Mouse (Mus musculus) heart, adult 8-10 months (tissue): ENCODE measurements around the gene Fpr2. TPM values are rescaled to one million over a fixed set of nuclear protein-coding genes. Genes with fewer than 3 reads are reported as not detected.
A peak's percentile ranks its signal among the peaks of the same experiment; 100 is the strongest.
"Not testable (repeated sequence)": the region's sequence is repeated elsewhere in the genome, so short reads cannot be mapped to it uniquely, and the experiment has no call there.

Experiments used
- DNase-seq: peaks from one replicate; pipeline ENCODE4 v3.0.0; 2022; ENCODE audit warnings: low spot score
- total RNA-seq, 4 experiments: library from RNA; stranded (reverse); gene quantifications; 2 replicates each; pipeline ENCODE4 v1.2.4; 2022

Gene Fpr2
- total RNA-seq, result under 1 TPM in 2 of 4 experiments, not detected in 2; 0.32 to 0.38 TPM

DNA sequence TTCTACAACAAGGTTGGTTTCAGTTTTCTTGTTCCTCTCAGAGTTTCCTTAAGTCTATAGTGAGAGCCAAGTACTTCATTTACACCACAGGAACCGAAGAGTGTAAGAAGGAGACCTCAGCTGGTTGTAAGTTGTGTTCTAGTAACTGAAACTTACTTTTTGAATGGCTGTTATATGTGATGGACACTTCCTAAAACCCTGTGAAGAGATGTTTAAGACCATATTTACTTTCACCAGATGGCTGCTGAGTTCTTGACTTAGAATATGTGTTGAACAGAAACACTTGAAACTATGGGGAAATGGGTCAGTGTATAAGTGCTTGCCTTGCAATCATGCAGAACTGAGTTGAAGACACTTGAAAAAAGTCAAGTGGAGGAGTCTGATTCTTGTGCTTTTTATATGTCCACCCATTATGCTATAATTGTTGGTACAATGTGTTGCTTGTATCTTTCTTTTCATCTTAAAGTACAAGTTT, at the start of gene Fpr2, which contains the start of gene Fpr3:
TSS of gene Fpr2 (plus strand) at position 51 of the 475 bp plus-strand sequence.
TSS of gene Fpr3 (plus strand) at position 79 of the 475 bp plus-strand sequence.
- DNase-seq, result no peak

DNA sequence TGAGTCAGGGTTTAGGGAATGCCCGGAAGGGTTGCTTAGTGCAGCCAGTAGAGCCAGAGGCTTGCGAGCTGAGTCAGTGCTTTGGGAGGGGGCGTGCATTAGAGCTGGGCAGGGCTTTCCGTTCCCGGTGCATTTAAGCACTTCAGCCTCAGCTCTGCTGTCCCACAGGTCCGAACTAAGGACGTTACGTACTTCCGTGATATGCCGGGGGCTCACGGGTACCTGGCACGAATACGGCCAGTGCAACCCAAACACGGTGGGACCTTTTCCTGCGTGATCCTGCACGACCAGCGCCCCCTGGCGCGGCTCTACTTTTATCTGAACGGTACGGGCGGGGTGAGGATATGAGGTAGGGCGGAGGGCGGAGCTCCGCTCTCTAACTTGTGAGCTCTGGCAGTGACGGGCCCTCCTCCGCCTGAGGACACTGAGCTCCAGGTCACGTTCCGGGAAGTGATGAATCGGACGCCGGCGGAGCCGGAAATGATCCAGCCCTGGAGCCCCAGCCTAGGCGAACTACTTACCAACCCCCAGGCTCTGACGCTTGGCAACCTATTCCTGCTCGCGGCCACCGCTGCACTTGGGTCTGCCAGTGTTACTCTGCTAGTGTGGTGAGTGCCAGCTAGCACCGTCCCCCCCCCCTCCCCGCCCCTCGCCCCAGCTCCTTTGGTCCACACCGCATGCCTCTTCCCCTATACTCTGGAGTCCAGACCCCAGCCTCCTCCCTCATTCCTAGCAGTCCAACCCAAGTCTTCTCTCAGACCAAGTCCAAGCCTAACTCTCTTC, 49.5 kb upstream of the Fpr2 start:
- peak; percentile 99 for DNase-seq

DNA sequence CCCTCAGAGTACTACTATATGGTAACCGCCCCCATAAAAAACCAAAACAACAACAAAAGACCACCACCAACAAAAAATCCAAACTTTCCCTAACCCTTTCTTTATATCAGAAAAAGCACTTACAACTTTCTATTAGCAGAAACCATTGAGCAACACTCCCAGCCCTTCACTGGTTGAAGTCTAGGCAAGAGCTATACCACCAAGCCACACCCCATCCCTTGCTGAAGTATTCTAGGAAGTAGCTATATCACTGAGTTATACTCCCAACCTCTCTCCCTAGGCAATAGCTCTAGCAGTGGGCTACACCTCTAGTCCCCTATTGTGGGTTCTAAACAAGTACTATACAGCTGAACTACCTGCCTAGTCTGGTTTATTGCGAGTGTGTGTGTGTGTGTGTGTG, 48.3 kb upstream of the Fpr2 start:
- DNase-seq, result no peak

DNA sequence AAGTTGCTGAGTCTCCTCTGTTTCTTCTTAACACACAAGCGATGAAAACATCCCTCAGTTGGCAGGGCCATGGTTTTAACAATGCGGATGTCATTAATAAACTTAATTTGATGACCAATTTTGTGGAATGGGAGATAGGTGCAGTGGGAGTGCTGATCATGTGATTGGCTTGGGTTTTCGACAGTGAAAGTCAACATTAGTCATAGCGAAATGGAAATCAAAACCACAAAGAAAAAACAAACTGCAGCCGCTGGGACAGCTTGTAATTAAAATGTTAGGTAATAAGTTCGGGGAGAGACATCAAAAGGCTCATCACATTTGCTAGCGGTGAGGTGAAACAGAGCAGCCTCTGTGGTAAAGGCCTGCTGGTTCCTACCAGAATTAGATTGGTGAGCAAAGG, 46.8 kb upstream of the Fpr2 start:
- DNase-seq, result no peak

DNA sequence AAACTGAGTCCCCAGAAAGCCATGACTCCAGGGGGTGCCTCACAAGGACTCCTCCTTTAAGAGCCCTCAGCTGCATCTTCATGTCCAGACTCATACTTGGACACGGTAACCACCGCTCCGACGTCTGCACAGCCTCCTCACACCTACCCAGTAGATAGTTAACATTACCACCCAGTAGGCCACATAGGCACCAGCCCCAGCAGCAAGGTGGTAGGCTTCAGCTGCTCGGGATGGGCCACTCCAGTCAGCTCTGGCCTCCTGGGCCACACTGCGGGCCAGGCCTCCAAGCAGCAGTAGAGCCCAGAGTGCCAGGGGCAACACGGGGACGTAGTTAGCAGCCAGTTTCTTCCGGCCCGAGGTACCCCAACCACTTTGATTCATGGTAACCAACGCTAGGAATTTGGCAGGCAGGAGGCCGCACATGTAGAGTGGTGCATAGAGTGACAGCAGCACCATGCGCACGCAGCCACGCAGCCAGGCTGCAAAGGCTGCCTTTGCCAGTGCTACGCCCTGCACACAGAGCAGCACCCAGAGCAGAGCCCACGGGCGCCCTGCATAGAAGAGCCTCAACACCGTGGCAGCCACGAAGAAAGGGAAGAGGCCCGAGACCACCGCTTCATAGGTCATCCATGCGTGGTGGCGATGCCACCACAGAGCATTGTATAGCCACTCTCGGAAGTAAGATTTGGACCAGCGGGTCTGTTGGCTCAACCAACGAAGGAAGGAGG, 43.9 kb upstream of the Fpr2 start:
- no peak for DNase-seq

DNA sequence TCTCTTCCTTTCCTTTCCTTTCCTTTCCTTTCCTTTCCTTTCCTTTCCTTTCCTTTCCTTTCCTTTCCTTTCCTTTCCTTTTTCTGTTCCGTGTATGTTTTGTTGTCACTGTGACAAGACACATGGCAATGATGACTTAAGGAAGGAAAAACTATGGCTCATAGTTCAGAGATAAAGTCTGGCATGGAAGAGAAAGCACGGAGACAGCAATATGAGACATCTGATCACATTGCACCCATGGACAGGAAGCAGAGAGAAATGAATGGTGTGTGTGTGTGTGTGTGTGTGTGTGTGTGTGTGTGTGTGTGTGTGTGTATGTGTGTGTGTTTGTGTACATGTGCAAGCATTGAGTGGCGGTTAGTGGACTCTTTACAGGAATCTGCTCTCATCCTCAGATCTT, 43.0 kb upstream of the Fpr2 start:
- not testable (repeated sequence) for DNase-seq

DNA sequence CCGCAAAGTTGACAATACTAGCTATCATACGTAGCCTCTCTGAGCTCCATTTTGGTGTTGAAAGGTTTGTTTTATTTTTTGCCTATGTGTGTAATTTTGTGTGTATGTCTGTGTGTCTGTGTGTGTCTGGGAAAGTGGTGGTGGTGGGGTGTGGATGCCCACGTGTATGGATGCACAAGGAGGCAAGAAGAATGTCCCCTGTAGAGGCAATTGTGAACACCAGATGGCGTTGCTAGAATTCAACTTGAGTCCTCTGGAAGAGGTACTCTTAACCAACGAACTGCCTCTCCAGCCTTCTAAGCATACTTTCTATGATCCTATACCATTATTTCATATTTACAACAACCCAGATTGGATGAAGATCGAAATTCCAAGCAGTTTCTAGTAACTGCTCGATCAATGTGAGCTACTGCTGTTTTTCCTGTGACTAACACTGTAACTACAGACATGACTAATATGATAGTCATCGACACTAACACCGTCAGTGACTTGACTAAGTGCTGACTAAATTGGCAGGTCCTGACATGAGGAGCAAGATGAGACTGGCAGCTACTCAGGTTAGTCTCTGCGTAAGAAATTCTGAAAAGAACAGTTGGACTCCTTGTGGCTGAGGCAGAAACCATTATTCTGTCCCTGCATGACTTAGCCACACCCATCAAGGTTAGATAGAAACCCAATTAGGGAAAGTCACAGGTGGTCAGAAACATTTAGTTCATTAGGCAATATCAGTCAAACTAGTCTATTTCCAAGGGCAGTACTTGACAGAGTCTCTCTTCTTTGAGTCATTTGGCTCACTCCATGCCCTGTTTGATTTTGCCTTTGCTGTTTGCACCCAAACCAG, 42.2 kb upstream of the Fpr2 start:
- DNase-seq, result no peak

DNA sequence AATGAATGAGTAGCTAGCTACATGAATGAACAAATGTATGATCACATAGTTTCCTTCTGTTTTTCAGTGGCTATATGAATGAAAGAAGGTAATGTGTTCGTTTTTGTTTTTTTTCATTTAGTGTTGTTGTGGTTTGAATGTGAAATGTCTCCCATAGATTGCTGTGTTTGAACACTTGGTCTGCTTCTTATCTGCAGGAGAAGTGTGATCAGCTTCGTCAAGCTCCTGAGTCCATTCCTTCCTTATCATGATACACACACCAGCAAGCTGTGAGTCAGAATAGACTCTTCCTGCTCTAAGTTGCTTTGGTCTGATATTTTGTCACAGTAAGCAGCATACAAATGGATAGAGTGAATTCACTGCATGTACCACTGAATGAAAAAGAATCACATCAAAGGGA, 38.6 kb upstream of the Fpr2 start:
- no peak for DNase-seq

DNA sequence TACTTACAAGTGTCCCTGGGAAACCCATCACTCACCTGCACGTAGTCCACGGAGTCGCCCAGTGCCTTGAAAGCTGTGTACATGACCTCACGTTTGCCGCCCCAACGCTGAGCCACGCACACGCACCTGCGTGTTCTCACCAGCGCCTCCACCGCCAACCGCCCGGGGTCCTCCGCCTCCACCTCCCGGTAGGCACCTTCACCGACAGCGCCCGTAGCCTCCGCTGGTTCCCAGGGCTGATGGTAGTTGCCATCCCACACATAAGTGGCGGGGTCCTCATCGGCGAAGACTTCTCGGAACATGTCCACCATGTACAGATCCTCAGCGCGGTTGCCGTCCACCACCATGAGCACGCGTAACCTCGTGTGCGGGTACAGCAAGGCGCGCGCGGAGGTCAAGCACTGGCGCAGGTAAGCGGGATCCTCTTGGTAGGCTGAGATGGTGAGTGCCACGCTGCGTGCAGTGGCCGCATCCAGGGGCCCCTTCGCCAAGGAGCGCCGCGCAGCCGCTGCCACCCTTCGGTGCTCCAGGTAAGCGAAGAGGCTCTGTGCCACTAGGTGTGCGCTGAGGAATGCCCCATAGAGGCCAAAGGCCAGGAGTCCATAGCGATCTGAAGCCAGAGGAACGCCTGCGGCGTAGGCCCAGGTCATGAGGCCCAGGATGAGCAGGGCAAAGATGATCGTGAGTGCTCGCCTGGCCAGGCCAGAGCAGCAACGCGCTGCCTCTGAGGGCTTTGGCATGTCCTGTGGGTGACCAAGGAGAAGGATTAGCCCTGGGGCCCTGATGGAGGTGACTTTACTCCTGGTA, 37.5 kb upstream of the Fpr2 start:
- DNase-seq, result no peak

DNA sequence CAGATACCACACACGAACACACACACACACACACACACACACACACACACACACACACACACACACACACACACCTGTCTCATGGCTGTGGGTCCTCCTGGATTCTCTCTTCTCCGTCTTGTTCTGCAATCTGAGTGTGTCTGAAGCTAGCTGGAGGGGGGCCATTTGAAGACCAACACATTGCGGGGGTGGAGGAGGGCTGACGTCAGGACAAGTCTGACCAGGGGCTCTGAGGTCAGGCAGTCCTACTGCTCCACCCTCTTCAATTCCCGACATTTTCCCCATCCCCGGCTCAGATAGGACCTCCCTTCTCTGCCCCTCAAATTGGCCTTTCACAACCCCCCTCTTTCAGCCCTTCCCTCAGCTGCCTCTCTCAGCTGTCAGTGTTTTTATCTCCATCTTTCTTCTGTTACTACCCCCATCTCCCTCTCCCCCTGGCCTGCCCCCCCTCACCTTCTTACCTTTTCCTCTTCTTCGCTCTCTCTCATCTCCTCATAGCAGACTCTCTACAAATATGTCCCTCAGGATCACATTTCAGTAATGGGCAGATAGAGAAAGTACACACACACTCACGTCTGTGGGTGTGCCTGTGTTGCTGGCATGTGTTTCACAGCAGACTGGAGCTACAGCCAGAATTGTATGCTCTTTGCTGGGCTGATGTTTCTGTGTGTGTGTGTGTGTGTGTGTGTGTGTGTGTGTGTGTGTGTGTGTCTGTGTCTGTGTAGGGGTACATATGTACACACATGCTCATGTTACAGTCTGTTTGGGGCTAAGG, 32.4 kb upstream of the Fpr2 start, which contains the start of gene Has1:
TSS of gene Has1 (minus strand) at position 142 of the 775 bp plus-strand sequence.
- no peak for DNase-seq

DNA sequence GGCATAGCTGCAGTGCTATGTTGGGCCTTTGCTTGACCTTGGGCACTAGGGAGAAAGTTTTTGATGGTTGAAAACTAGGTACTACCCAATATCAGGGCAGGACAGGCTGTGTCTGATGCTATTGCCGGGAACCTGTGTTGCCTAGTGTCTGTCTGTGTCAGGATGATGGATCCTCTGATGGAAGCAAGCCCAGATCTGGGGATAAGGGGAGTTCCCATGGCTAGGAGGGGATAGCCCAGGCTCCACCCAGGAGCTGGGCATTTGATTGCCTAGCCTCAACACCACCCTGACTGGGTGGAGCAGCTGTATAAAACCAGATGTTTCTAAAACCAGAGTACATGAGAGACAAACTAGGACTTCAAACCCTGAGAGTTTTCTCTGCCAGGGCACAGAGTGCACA, 31.0 kb upstream of the Fpr2 start:
- no peak for DNase-seq

DNA sequence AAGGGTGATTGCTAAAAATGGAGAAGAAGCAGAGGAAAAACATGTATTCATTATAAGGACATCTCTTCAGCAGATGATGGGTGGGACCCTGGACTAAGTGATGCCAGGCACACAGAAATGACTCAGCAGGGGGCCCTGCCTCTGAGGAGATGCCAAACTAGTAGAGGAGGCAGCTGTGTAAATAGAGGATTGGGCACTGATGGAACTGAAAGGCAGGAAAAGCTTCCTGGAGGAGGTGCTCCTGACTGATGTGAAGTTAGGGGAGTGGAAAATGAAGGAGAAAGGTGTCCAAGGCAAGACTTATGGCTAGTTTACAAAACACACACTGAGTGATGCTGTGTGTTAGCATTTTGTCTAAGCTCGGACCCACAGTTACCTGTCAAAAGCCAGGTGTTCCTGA, 30.2 kb upstream of the Fpr2 start:
- no peak for DNase-seq

DNA sequence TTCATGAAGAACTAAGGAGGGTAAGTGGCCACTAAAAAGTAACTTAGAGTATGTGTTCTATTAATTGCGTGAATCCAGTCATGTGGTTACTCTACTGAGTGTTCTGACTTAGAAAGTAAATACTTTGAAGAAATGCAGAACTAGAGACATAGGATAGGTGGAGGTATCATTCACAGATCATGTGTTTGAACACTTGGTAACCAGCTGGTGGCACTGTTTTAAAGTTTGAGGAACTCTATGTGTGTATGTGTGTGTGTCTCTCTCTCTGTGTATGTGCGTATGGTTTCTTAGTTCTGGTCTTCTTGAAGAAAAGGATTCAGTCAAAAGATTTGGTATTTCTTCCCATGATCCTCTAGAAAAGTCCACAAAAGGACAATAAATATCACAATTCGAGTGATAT, 27.5 kb upstream of the Fpr2 start:
- DNase-seq, result no peak

DNA sequence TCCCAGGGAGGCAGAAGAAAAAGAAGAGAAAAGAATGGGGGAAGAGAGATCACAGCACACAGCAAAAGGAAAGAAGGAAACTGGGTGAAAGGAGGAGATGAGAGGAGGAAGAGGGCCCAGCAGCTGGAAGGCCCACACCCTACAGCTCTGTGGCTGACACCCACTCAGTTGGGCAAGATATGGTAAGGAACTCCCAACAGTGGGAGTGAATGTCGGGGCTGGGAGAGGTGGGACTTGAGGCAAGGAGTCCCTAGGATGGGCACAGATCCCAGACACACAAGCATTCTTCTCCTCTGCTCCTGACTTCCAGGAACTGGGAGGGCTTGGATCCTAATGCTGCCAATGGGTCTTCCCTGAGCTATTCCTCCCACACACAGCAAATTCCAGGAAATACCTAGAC, 25.3 kb upstream of the Fpr2 start:
- DNase-seq, result no peak

DNA sequence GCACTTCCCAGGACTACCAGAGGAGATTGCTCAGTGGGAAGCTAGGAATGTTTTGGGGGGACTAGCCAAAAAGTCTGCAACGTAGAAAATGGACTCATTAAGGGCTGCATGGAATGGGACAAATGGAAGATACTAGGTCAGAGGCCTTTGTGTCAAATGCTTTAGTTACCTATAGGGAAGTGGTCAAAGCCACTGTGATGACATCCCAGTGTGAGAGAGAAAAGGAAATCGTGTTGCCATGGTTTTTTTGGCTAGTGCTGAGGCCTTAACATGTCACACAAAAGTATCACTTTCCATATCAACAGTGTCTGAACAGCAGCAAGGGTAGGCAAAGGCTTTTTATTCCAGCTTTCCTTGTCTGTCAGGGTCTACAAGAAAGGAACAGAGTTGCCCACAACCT, 22.5 kb upstream of the Fpr2 start:
- DNase-seq, result no peak

DNA sequence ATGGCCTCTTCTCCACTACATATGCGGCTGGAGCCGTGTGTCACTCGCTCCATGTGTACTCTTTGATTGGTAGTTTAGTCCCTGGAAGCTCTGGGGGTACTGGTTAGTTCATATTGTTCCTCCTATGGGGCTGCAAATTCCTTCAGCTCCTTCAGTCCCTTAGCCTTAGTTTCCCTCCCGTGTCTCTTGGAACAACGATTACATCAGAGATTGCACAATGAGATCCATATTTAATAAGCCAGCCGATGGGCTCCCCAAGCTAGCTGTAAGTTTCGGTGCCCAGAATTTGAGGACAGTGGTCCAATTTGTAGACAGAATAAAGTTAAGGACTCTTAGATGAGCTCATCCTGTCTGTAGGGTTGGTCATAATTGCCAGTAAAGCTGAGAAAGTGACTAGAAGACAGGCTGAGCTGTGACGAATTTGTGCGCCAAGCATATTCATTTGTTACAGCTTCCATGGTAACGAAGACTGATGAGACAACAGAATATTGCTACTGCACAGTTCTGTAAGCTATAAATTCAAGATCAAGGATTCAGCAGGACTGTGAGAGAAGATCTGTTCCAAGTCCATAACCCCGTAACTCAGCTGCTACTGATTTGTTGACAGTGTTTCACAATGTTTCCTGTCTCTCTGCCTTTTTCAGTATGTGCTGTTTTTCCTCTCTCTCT, 20.7 kb upstream of the Fpr2 start:
- DNase-seq, result peak; percentile 33

DNA sequence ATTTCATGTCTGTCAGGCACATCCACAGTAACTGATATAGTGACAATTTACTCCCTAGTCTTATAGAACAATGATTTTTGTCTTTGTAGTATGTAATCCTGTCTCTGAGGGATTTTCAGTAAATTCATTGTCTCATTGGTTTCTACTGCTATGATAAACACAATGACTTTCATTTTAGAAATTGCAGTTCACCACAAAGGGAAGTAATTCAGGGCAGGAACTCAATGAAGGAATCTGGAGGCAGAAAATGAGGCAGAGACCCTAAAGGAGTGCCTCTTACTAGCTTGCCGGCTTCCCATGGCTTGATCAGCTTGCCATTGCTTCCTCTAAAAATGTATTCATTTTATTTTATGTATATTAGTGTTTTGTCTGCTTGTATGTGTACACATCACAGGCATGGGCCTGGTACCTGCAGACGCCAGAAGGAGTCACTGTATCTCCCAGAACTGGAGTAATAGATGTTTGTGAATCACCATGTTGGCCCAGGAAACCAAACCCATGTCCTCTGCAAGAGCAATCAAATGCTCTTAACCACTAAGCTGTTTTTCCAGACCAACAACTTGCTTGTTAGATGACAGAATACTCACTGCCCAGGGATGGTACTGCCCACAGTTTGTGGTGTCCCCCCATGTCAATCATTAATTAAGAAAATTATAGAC, 16.6 kb upstream of the Fpr2 start:
- DNase-seq, result no peak

DNA sequence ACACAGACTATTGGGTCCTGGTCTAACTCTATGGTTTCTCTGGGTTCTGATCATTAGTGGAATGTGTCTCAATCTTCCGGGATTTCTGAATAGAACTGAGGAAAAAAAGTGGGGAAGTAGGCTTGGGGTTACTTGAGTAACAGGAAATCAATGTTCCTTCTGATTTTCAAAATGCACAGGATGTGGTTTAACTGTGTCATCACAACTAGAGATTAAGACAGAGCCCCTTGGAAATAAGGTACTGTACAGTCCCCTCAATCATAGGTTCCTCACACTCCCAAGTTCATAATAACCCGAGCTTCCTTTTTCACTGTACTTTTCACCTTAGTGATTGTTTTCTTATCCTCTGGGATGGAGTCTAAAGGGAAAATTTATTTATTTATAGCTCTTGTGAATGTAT, 15.9 kb upstream of the Fpr2 start:
- DNase-seq, result peak; percentile 35

DNA sequence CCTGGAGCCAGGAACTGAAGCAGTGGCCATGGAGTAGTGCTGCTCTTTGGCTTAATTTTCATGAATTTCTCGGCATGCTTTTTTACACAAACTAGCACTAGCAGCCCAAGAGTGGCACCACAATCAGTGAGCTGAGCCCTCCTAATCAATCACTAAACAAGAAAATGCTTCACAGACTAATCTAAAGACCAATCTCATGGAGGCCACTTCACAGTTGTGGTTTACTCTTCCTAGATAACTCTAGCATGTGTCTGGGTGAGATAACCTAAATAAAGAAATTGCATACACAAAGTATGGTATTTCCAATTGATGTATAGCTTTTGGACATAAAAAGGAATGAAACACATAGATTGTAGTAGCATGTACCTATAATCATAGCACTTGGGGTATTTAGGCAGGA, 8.3 kb upstream of the Fpr2 start:
- DNase-seq, result no peak
